Mouse (Mus musculus): ENCODE measurements around the gene Usp5. TPM values are rescaled to one million over a fixed set of nuclear protein-coding genes. Genes with fewer than 3 reads are reported as not detected.
"Not testable (repeated sequence)": the region's sequence is repeated elsewhere in the genome, so short reads cannot be mapped to it uniquely, and the experiment has no call there.

The Usp5 gene
- polyA plus RNA-seq, 1 experiment: 147 TPM

DNA sequence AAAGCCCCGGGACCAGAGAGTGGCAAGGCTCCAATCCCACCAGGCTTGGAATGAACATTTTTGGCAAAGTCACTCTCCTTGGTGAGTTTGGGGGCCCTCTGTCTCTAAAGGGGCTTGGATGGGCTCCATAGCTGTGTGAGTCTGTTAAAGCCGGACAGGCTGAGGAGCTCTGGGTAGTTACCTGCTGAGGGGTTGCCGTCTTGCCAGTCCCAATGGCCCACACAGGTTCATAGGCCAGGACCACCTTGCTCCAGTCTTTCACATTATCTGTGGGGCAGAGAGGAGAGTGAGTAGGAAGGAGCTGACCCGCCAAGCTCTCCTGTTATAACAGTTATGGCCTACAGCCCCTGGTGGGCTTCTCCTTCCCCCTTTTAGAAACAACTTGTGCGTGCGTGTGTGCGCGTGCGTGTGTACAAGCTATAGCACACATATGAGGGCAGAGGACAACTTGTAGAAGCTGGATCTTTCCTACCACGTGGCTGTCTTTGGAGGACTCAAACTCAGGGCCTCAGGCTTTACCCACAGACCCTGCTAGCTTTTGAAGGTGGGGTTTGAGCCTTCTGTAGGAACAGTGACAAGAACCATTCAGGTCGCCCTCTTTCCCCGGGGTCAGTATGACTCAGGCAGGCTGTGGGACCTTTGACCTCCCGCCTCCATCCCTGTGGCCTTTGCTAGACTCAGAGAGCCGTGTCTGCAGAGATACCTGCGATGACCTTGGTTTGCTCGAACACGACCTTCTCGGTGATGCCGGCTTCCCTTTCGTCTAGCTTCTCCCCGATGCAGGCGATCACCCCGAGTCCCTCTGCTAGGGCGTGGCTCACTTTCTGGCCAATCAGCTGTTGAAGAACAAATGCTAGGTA lies 17.4 kb downstream of the Usp5 start:
- no peak for DNase-seq (ENCODE audit: extremely low spot score in 1 of 2, low spot score in 1 of 2)

DNA sequence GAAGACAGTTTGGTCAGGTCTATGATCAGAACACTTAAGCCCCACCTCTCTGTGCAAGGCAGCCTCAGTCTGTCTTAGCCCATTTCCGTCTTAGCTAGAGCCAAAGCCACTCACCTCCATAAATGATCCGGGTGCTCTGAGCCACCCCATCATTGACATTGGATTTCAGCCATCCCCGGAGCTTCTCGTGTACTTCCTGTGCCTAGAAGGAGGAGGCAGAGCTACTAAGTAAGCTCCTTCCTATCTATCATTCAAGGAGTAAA lies 17.9 kb downstream of the Usp5 start:
- DNase-seq (ENCODE audit: extremely low spot score in 1 of 2, low spot score in 1 of 2): no peak

DNA sequence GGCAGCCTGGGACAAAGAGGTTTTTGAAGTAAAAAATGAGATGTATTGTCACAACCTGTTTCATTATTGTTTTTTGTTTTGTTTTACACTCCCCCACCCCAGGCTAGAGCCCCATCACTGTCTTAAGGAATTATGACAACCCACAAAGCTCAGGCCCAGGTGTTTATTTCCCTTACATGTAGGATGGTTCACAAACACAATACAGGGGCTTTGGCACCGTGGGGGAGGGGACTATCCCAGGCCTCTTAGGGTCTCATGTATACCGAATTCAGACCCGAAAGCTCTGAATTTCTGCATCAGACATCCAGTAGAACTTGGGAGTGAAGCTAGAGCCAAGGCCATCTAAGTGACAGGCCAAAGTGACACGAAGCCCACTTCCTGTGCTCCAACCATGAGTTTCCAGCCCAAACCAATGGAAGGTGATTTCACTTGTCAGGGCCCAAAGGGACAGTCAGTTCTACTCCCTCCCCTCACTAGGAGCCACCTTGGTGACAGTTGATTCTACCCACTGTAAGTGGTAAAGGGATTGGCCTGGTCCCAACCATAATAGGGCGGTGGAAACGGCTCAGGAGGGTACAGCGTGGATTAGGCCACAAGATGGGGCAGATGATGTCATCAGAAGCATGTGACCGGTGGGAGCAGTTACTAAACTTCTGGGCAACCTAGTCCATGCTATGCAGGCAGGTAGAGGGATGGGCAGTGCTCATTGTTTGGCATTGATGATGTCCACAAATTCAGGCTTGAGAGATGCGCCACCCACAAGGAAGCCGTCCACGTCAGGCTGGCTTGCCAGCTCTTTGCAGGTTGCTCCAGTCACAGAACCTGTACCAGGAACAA lies 18.5 kb downstream of the Usp5 start:
- not testable (repeated sequence) for DNase-seq (ENCODE audit: extremely low spot score in 1 of 2, low spot score in 1 of 2)

DNA sequence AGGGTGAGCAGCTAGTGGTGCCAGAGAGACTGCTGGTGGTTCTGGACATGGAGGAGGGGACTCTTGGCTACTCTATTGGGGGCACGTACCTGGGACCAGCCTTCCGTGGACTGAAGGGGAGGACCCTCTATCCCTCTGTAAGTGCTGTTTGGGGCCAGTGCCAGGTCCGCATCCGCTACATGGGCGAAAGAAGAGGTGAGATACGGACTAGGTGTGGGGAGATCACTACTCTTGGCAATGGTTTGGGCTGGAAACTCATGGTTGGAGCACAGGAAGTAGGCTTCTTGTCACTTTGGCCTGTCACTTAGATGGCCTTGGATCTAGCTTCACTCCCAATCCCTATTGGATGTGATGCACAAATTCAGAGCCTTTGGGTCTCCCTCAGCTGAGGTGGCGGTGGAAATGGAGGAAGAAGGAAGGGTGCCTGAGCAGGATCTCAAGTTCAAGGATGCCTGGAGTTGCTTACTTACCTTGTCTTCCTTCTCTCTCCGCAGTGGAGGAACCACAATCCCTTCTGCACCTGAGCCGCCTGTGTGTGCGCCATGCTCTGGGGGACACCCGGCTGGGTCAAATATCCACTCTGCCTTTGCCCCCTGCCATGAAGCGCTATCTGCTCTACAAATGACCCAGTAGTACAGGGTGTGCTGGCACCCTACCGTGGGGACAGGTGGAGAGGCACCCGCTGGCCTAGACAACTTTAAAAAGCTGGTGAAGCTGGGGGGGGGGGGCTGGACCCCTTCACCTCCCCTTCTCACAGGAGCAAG lies 19.3 kb downstream of the Usp5 start:
- DNase-seq (ENCODE audit: extremely low spot score in 1 of 2, low spot score in 1 of 2): no peak

DNA sequence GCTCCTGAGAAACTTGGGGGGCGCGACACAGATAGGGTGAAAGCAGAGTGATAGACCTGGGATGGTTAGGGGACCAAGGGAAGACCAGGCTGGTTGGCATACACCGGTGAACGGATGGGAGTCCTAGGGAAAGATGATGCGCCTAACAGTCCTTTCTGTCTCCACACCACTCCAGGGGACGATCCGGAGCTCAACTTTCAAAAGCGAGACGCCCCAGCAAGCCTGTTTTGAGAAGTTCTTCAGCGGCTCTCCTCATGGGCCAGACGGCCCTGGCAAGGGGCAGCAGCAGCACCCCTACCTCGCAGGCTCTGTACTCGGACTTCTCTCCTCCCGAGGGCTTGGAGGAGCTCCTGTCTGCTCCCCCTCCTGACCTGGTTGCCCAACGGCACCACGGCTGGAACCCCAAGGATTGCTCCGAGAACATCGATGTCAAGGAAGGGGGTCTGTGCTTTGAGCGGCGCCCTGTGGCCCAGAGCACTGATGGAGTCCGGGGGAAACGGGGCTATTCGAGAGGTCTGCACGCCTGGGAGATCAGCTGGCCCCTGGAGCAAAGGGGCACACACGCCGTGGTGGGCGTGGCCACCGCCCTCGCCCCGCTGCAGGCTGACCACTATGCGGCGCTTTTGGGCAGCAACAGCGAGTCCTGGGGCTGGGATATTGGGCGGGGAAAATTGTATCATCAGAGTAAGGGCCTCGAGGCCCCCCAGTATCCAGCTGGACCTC lies 20.1 kb downstream of the Usp5 start:
- DNase-seq (ENCODE audit: extremely low spot score in 1 of 2, low spot score in 1 of 2): peak in 1 of 2 experiments; percentile 69

DNA sequence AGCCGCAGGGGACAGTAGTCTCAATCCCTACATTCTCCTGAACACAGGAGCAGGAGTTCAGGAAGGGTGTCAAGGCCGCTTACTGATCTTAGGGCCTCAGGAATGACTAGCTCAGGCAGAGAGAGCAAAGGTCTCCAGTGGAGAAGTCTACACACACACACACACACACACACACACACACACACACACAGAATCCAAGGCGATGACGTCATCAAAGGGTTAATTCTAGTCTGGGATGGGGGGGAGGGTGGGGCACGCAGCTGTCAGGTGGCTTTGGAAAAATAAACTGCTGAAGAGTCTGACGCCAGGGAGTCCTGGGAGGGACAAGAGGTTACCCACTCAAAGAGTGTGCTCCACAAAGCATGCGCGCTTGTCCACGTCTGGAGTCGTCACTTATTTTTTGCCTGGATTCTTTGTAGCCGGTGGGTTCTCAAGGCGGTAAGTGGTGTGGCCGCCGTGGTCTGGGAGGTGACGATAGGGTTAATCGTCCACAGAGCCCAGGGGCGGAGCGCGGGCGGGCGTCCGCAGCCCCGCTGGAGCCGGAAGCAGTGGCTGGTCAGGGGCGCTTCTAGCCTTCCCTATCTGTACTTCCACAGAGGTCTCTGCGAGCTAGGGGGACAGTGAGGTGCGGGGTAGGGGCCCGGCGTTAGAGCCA lies 20.8 kb downstream of the Usp5 start, which contains the start of gene Spsb2:
TSS of gene Spsb2 (plus strand) at position 304 of the 655 bp plus-strand sequence.
- DNase-seq (ENCODE audit: extremely low spot score in 1 of 2, low spot score in 1 of 2): no peak

DNA sequence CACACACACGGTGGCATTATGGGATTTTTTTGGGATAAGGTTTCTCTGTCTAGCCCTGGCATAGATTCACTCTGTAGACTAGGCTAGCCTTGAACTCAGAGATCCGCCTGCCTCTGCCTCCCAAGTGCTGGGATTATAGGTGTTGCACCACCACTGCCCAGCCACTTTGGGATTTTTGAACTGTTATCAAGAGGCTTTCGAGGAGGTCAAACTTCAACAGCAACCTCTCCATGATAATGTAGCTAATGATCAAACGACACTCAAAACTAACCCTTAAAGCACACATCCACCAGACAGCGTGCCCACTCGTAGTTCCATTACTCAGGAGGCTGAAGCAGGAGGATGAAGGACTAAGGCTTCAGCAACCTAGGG lies 21.3 kb downstream of the Usp5 start:
- DNase-seq (ENCODE audit: extremely low spot score in 1 of 2, low spot score in 1 of 2): no peak

DNA sequence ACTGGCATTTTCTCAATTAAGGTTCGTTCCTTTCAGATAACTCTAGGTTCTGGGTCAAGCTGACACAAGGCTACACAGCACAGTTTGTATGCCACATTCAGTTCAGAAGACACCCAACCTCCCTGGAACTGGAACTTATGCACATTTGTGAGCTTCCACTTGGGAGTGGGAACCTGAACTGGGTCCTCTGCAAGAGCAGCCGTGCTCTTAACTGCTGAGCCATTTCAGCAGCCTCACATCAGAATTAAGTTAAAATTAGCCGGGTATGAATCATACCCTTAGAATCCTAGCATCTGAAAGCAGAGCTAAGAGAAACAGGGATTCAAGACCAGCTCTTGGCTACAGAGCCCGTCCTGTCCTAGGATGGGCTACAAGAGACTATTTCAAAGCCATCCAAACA lies 21.9 kb downstream of the Usp5 start:
- peak in 1 of 2 experiments; percentile 74 for DNase-seq (ENCODE audit: extremely low spot score in 1 of 2, low spot score in 1 of 2)

DNA sequence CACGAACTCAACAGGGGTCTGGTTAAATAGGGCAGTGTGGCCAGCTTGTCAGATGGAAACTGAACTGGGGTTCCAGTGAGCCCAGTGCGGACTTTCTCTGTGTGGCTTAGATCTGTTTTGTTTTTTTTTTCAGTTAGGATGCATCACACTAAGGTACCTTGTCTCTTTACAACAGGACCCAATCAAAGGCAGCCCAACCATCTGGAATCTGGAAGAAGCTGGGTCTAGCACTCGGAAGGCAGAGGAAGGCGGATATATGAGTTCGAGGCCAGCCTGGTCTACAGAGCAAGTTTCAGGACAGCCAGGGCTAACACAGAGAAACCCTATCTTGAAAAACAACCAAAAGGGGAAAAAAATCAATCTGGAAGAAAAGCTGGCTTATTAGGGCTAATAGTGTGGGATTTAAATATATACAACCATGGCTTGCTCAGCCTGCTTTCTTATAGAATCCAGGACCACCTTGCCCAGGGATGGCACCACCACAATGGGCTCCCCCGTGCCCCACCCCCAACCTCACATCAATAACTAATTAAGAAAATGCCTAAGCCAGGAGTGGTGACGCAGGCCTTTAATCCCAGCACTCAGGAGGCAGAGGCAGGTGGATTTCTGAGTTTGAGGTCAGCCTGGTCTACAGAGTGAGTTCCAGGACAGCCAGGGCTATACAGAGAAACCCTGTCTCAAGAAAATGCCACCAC lies 22.7 kb downstream of the Usp5 start:
- no peak for DNase-seq (ENCODE audit: extremely low spot score in 1 of 2, low spot score in 1 of 2)

DNA sequence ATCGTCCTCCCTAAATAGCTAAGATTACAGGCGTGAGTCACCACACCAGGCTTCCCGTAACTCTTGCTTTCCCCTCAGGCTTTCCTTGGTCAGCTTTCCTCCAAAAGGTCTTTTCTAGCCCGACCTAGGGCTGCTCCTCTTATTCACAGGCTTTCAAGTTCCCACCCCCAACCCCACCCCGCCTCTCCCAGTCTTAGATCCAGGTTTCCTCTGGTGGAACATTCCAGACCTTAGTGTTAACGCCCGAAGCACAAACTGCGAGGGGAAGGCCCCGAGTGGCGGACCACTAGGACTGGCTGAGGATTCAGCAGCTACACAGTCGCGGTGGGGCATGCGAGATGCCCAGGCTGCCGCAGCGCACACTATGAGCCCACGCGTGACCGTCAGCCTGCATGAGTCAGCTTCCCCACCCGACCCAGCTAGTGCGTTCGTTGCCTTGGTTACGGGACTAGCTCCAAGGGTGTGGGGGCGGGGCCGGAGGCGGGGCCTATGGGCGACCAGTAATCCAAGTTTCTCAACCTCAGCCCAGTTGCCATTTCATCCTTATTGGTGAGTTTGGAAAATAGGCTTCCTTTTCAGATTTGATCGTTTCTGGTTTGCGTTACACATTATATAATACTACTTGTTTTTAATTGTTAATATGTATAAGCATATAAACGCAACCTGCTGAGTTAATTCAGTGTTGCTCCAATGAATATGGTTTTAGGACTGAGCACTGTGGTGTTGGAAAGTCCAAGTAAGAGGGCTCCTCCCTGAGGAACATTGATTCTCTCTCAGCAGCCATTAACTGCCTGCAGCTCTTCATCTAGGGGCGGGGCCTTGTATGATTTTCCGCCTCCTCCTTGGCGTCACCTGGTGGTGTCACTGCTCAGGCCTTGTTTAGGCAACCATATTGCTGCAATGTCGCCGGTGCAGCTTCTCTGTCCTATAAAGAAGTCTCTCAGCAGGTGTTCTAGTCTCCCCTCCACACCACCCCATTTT lies 23.7 kb downstream of the Usp5 start:
- peak; percentile 94 to 98 for DNase-seq (ENCODE audit: extremely low spot score in 1 of 2, low spot score in 1 of 2)

DNA sequence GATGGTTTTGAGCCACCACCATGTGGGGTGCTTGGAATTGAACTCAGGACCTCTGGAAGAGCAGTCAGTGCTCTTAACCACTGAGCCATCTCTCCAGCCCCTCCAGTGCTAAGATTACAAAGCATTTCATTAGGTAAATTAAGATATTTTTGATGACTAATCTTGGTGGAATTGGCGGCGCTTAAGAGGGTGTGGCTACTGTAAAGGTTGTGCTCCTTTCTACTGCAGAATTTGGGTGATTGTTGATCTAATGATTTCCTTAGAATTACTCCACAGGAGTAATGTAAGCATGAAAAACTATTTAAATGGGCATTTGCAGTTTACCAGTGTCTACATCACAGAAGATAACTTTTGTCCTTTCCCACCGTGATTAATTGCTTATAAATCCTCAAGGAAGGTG lies 24.9 kb downstream of the Usp5 start:
- DNase-seq (ENCODE audit: extremely low spot score in 1 of 2, low spot score in 1 of 2): no peak

DNA sequence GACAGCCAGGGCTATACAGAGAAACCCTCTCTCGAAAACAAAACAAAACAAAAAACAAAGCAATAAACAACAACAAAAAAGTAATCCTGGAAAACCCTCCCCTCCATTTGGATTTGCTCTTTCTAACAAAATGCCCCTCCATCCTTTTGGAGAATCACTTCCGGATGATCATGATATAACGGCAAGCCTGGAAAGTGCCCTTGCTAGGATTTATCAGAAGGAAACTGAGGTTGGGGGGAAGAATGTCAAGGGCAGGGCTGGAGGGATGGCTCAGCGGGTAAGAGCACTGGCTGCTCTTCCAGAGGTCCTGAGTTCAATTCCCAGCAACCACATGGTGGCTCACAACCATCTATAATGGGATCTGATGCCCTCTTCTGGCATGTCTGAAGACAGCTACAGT lies 25.6 kb downstream of the Usp5 start:
- not testable (repeated sequence) for DNase-seq (ENCODE audit: extremely low spot score in 1 of 2, low spot score in 1 of 2)

DNA sequence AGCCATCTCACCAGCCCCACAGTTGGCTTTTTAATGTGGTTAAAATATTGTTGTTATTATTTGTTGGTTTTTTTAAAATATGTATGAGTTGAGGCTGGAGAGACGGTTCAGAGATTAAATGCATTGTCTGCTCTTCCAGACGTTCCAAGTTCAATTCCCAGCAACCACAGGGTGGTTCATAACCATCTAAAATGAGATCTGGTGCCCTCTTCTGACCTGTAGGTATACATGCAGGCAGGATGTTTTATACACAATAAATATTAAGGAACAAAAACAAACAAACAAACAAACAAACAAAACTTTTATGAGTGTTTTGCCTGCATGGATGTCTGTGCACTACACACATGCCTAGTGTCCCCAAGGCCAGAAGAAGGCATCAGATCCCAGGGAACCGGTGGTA lies 26.2 kb downstream of the Usp5 start:
- DNase-seq (ENCODE audit: extremely low spot score in 1 of 2, low spot score in 1 of 2): no peak

DNA sequence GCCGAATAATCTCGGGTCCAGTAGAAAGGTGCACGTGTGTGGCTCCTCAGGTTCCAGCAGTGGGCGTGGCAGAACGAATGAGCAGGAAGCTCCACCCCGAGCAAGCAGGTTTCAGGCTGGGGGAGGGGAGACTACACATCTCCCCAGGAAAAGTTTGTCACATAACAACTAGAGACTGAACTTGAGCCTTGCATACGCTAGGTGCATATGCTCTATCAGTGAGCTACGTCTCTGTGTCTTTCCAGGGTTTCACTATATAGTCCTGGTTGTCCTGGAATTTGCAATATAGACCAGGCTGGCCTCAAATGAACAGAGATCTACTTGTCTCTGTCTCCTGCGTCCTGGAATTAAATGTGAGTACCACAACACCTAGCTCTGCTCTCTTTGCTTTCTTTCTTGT lies 26.9 kb downstream of the Usp5 start:
- DNase-seq (ENCODE audit: extremely low spot score in 1 of 2, low spot score in 1 of 2): not testable (repeated sequence)

DNA sequence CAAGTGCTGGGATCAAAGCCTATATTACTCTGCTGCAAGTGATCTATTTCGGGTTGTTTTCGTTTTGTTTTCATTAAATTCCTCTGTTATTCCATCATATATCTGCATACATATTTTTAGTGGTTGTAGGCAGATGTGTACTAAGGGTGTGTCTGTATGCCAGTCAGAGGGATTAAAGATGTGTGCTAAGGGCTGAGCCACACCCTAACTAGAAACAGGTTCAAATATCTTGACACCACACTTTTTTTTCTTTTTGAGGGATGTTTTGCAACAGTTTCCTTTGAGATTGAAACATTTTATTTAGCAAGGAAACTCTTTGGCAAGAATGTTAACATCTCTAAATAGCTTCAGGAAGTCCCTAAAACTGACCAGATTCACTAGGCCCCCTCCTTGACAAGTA lies 33.1 kb downstream of the Usp5 start:
- no peak for DNase-seq (ENCODE audit: extremely low spot score in 1 of 2, low spot score in 1 of 2)

DNA sequence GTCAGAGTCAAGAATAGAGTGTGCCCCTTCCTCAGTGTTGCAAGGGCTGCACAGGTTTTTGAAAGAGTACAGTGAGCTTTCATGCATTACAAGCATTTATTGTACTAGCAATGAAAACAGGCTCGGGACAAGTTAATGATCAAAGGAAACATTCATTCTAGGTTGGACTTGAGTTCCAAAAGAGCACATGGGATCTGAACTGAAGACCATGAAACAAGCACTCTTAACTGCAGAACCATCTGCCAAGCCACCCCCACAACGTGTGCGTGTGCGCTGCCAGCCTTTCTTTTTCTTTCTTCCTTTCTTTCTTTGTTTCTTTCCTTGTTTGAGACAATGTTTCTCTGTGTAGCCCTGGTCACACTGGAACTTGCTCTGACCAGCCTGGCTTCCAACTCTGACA lies 33.5 kb downstream of the Usp5 start:
- DNase-seq (ENCODE audit: extremely low spot score in 1 of 2, low spot score in 1 of 2): no peak

DNA sequence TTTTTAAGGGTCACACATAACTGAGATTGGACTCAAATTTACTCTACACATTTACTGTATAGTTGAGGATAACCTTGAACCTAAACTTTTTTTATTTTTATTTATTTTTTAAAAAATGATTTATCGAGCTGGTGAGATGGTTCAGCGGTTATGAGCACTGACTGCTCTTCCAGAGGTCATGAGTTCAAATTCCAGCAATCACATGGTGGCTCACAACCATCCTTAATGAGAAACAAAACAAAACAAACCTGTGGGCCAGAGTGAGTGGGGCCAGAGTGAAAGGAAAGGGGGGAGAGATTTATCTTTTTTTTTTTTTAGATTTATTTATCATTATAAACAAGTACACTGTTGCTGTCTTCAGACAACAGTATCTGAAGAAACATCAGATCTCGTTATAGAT lies 37.4 kb downstream of the Usp5 start:
- DNase-seq (ENCODE audit: extremely low spot score in 1 of 2, low spot score in 1 of 2): no peak

DNA sequence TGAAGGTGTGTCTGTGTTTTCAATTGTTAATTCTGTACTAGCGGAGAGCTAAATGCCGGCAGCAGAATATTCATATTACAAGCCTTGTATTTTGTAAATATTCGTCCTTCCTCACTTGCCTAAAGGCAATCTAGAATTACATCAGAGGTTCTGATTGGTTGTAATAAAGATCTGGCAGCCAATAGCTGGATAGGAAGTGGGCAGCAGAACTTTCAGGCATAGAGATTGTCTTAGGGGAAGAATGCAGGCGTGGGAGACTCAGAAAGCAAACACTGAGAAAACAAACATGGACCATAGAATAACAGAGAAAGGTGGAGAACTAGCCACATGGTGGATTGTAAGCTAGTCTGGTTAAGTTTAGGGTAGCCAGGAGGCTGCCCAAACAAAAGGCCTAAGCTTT lies 39.2 kb downstream of the Usp5 start:
- DNase-seq (ENCODE audit: extremely low spot score in 1 of 2, low spot score in 1 of 2): no peak

All from frontal cortex, adult 2 months (tissue).